Mouse (Mus musculus) kidney, postnatal 10 days (tissue): Measurements from ENCODE around the gene Nck2.

Experiments used
- DNase-seq: peaks from one replicate; pipeline ENCODE4 v3.0.0; 2021; ENCODE audit warnings: mixed read lengths

The Nck2 gene

GRCm38 (mm10) chr1:43436554-43436953 is 7.8 kb upstream of the Nck2 start:
- DNase-seq, result no peak

DNA sequence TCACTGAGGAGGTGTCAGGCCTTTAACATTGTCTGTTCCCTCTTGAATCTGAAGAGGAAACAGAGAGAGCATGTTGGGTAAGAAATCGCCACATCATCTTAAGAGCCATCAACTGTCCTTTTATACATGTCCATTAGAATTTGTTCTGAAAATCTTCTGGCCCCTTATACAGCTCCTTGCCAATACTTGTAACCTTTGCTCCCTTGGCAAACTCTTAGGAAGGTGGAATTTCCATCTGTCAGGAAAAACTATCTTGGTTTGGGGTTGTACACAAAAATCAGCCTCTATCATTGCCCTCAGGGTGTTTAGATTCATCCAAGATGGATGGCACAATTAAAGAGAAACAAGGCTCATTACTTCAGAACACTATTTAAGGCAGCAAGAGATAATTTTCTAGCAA is 5.1 kb upstream of the Nck2 start:
- DNase-seq, result no peak

DNA sequence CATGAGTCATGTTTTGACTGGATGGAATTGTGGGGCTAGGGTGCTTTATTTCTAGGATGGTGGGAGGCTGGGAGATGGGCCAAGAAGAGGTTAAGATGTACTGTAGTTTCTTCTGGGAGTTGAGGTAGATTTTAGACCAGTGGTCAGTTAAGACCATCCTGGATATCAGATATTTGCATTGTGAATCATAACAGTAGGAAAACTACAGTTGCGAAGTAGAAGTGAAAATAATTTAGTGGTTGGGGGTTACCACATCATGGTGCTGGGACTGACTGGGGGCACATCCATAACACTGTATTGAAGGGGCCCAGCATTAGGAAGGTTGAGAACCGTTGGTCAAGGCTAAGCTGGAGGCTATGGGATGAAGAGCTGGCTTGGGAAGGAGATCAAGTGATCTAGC is 1.8 kb upstream of the Nck2 start:
- DNase-seq, result no peak

DNA sequence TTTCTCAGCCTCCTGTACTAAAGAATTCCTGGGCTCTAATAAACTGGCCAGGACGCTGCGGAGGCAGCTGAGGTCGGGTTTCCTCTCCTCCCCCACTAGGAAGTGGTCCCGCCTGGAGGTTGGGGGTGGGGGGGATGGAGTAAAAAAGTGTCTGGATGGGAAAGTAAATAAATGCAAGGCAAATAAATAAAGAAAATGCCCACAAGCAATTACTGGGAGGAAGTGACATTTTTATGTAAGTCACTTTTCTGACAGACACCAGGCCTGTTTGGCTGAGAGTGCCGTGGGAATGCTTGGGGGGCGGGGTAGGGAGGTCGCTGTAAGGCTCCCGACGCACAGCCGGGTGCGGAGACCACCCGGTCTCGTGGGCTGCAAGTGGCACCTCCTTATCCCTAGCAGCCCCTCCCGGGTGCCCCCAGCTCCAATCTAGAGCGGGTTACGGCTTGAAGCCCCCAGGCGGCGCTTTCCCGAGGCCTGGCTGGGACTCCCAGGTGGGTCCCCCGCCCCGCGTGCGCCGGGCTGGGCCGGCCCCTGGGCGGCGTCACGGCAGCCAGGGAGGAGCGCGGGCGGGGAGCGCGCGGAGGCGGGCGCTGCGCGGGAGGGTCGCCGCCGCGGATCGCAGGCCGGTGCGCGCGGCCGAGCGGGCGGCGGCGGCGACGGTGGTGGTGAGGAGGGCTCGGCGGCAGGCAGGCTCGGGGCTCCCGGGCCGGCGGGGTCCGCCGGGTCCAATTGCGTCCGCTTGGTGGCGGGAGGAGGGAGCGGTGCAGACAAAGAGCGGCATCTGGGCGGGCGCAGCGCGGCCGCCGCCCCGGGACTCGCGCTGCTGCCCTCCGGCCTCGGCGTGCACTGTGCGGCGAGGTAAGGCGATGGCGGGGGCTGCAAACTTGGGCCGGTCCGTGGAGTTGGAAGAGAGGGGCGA is 1.1 kb downstream of the Nck2 start:
- peak; percentile 91 for DNase-seq

DNA sequence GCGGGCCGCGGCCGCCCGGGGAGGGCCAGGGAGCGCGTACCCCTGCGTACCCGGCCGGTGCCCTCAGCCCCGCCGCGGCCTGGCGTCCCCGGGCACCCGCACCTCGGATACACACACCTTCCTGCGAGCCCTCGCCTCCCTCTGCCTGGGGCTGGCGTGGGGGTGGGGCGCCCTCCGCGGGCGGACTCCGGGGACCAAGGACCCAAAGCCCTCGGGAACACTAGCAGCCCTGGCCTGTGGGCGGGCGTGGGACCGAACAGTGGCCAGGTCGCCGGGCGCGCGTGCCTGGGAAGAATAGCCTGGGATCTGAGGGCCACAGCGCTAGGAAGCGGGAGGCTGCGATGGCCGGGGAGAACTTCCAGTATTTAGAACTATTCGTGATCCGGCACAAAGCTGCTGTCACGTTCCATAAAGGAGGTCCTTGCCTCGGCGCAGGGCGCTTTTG is 1.7 kb downstream of the Nck2 start:
- peak; percentile 81 for DNase-seq

- peak; percentile 72 for DNase-seq
Measured at GRCm38 (mm10) chr1:43446731-43447601, 2.6 kb downstream of the Nck2 start.

DNA sequence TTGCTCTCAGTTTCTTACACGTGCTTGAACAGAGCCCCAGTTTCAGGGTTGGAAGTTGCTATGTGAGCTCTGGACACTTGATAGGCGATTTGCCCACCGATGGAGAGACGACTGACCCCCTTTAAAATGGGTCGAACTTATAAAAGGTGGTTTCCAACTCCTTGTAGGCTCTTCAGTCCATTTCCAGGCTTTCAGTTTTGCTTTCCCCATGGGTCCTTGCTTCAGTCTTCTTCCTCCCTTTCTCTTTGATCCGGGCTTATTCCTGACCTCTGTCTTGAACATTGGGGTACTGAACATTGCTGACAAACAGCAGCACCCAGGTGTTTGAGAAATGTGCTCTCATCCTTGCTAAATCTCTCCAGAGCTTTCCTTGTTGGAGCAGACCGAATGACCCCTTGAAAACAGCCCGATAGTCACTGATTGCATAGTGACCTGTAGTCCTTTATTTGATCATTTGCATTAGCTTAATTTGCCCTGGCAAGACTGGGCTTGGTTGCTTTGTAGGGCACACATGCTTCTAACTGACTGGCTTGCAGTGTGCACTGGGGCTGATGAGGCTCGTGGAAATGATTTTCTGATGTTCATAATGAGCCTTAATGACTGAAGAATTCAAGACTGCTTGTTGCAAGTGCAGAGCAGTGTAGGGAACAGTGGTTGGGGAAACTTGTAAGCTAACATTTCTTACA is 3.4 kb downstream of the Nck2 start:
- no peak for DNase-seq

DNA sequence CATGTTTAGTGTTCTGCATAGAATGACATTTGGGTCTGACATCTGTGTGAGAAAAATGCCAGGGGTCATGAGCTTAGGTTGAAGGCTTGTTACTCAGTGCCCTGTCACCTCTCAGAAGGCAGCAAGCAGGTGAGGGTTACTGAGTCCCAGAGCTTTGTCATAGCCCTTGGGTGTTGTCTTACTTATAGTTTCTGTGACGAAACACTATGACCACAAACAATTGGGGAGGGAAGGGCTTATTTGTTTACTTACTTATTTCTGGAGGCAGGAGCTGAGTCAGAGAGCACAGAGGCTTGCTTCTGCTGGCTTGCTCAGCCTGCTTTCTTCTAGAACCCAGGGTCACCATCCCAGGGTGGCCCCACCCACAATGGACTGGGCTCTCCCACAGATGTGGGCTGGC is 6.4 kb downstream of the Nck2 start:
- no peak for DNase-seq

- DNase-seq, result no peak
Measured at GRCm38 (mm10) chr1:43453683-43454082, 9.3 kb downstream of the Nck2 start.

DNA sequence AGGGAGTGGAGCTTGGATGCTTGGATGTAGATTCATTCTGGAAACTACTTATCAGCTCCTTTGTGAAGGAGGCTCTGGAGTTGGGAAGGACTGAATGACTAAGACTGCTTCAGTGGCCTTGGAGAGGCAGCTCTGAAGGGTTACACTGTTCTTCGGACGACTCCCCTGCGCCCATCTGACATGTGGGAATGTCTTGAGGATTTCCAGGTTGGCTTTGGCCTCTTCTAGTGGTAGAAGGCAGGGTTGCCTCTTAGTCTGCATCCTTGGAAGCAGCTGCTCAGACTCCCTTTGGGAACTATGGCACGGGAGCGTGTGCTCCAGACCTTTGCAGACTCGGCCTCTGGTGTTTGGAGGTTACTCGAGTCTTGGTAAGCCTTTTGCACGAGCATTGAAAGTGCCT is 10.4 kb downstream of the Nck2 start:
- no peak for DNase-seq

DNA sequence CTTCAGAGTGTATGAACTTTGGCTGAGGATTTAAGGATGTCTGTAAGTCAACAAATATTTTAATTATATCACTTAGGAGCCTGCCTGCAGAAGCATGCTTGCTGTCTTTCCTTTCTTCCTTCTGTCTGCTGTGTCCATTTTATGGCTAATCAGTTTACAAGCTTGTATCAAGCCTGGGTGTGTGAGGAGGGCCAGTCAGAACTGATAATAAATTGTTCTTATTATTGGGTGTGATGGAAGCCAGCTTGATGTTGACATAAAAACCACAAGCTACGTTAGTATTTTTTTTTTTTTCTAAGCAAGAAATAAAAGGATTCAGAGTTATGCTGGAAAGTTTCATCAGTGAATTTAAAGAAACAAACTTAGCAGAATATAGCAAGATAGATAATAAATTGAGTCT is 10.8 kb downstream of the Nck2 start:
- no peak for DNase-seq

DNA sequence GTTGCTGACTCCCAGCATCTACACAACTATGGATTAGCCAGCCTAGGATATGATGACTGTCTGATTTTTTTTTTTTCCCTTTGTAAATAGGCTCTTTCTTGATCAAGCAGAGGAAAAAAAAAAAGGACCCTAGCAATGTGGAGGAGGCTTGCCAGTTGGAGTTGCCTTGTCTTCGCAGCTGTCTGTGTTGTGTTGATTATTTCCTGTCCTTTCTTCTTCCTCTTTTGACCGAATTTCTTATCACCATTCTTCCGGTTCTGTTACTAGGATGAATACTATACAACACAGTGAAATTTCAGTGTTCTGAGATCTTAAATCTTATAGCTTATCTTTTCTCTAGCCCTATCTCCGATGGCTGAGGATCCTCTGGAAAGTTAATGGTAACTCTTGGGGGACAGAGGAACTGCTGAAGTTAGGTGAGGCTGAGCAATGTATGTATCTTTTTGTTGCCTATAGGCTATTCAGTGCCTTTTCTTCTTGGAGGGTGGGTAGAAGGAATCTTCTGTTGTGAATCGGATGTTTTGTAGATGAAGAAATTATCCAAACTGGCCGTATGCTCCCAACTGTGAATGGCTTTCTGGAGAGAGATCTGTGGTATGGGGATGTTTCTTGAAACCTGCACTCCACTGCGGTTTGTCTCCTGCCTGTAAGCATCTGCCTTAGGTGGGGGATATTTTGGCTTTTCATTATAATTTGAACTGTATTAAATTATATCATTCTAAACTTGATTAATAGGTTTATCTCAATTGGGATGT is 12.8 kb downstream of the Nck2 start:
- no peak for DNase-seq

DNA sequence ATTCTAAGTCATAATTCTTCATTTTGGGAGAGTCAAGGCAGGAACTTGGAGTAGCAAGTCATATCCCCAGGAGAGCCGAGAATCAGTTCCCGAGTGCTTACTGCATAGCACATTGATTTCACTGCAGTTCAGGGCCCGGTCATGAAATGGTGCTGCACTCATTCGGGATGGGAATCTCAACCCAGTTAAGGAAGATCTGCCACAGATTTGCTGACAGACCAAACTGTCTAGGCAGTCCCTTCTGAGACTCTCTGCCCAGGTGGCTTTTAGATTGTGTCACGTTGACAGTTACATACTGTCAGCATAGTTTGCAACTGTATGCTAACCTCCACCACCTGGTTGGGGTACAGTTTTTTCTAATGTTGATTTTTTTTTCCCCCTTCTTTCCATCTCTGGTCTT is 16.1 kb downstream of the Nck2 start:
- no peak for DNase-seq

GRCm38 (mm10) chr1:43462666-43463065 is 18.3 kb downstream of the Nck2 start:
- DNase-seq, result no peak

DNA sequence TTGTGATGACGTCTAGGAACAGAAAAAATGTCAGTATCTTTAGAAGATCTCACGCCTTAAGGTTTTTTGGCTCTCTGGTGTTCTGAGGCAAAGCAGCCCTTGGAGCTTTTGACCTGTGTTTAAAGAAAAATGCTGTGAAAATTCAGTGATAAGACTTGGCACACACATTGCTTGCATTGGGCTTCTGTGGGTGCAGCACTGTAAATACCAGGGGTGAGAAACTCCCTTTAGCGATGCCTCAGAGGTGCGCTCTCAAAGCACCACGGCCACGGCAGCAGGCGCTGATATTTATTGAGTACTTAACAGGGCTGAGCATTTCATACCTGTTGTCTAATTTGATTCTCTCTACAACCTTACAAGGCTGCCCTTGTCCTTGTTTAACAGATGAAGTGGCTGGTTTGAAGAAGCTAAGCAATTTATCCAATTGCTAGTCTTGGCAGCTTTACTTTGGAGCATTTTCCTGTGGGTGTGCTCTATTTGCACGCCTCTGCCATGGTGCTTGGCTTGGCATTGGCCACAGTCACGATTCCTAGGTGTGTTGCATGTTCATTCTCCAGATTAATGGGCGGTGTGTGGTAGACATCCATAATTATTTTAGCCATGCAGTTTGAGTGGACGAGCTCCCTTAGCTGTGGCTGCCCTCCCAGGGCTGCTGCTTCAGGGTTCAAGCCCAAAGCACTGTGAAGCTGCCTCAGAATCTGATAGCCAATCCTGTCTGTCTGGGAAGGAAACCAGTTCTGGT is 19.7 kb downstream of the Nck2 start:
- DNase-seq, result no peak

- no peak for DNase-seq
Measured at GRCm38 (mm10) chr1:43464976-43465375, 20.6 kb downstream of the Nck2 start.

DNA sequence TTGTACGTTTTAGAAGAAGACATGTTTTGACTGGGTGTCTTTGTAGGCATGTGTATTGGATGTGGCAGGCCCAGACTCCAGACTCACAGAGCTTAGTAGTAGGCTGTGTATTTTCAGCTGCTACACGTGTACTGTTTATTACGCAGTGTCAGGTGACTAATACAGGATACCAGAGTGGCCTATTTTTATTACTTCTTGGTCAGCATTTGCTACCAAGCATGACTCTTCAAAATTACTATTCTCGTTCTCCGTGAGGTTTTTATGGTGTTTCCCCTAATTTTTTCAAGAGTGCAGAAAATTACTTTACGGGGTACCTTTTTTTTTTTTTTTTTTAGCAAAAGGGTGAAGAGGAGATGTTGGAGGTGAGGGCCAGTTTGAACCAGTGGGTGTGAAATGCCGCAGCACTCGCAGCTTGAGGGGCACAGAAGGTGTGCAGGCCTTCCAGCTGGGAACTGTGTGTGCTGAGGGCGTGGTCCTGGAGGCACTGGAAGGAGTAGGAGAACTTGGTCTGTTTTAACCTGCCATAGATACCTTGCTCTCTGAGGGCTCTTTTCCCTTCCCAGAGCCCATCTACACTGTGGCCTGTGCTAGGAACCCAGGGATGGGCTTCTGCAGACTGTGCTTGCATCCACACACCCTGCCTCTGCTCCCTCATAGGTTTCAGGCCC is 21.7 kb downstream of the Nck2 start:
- DNase-seq, result no peak

- peak; percentile 34 for DNase-seq
Measured at GRCm38 (mm10) chr1:43467656-43468055, 23.3 kb downstream of the Nck2 start.

GRCm38 (mm10) chr1:43468207-43468606 is 23.8 kb downstream of the Nck2 start:
- DNase-seq, result no peak

- DNase-seq, result no peak
Measured at GRCm38 (mm10) chr1:43468978-43469377, 24.6 kb downstream of the Nck2 start.
